Mouse (Mus musculus) hindbrain, embryonic 16.5 days (tissue): ENCODE measurements at regions not wholly inside any gene's neighbourhood (a gene's known extent, or its start where the extent isn't known, plus 50 kb on each side); places are given as distances from the start of the nearest gene placed in this dataset.

Experiments
- ATAC-seq: fragments of 200-750 bp; cut with Nextera tagmentation; 2 replicates; pipeline ENCODE4 v1.8.0; 2017; ENCODE audit warnings: moderate TSS enrichment, moderate library complexity
- H3K27ac ChIP-seq: fragments of 300-500 bp; sonication (generic); 2 replicates; pipeline ENCODE4 v1.5.1; 2014; ENCODE audit warnings: low read depth, mild to moderate bottlenecking, control low read depth, low read length, moderate library complexity
- H3K27me3 ChIP-seq: fragments of 300-500 bp; sonication (generic); replicated peaks from 2 replicates; pipeline ENCODE4 v1.6.1; 2014; ENCODE audit warnings: low read length; ENCODE audit not compliant: control insufficient read depth, insufficient read depth
- H3K36me3 ChIP-seq: fragments of 300-500 bp; sonication (generic); 2 replicates; pipeline ENCODE4 v1.6.1; 2014; ENCODE audit warnings: mild to moderate bottlenecking, low read length, moderate library complexity, mixed read lengths; ENCODE audit not compliant: control insufficient read depth, insufficient read depth
- H3K4me1 ChIP-seq: fragments of 300-500 bp; sonication (generic); 2 replicates; pipeline ENCODE4 v1.6.1; 2014; ENCODE audit warnings: low read depth, low read length; ENCODE audit not compliant: control insufficient read depth, insufficient read depth
- H3K4me2 ChIP-seq: fragments of 300-500 bp; sonication (generic); 2 replicates; pipeline ENCODE4 v1.6.1; 2014; ENCODE audit warnings: mild to moderate bottlenecking, low read length, control low read depth, moderate library complexity
- H3K4me3 ChIP-seq: fragments of 300-500 bp; sonication (generic); 2 replicates; pipeline ENCODE4 v1.5.1; 2014; ENCODE audit warnings: mild to moderate bottlenecking, low read length, control low read depth, moderate library complexity
- H3K9ac ChIP-seq: fragments of 300-500 bp; sonication (generic); 2 replicates; pipeline ENCODE4 v1.6.1; 2014; ENCODE audit warnings: low read depth, mild to moderate bottlenecking, control low read depth, low read length, moderate library complexity
- H3K9me3 ChIP-seq: fragments of 300-500 bp; sonication (generic); 2 replicates; pipeline ENCODE4 v1.6.1; 2014; ENCODE audit warnings: mild to moderate bottlenecking, low read length, moderate library complexity; ENCODE audit not compliant: control insufficient read depth
- WGBS: fragments of 180-500 bp; shearing (Covaris S2); extraction: QIAGEN DNeasy Blood & Tissue Kit; methylation state at CpG from one replicate; pipeline ENCODE4 v1.1.7; 2014; 5-methylcytosine and 5-hydroxymethylcytosine counted together

- H3K4me3 ChIP-seq = no peak overlapping the region
- H3K9me3 ChIP-seq = no peaks in the 10 kb centered on the region
- 82% methylated on average over 12 of the region's 12 CpGs for WGBS
- no peak for ATAC-seq
- no peak overlapping the region for H3K4me2 ChIP-seq
- H3K27me3 ChIP-seq = no peaks in the 10 kb centered on the region
- H3K4me1 ChIP-seq = no peaks in the 10 kb centered on the region
- H3K36me3 ChIP-seq = no peaks in the 10 kb centered on the region
- no peak overlapping the region for H3K9ac ChIP-seq
- H3K27ac ChIP-seq = no peak overlapping the region
Measured at GRCm38 (mm10) chr10:117896911-117897643, 51.2 kb upstream of the Rap1b start.

GRCm38 (mm10) chr10:117897766-117898165 is 51.9 kb upstream of the Rap1b start:
- no peak overlapping the region for H3K4me3 ChIP-seq
- no peaks in the 10 kb centered on the region for H3K4me1 ChIP-seq
- no peak overlapping the region for H3K4me2 ChIP-seq
- ATAC-seq = no peak
- H3K9me3 ChIP-seq = no peaks in the 10 kb centered on the region
- H3K27me3 ChIP-seq = no peaks in the 10 kb centered on the region
- 80% methylated on average over 5 of the region's 5 CpGs for WGBS
- H3K36me3 ChIP-seq = no peaks in the 10 kb centered on the region
- no peak overlapping the region for H3K27ac ChIP-seq
- H3K9ac ChIP-seq = no peak overlapping the region

- Histone ChIP-seq H3K27ac (no peak overlapping the region), H3K27me3 (no peaks in the 10 kb centered on the region), H3K9me3 (no peaks in the 10 kb centered on the region), H3K4me3 (no peak overlapping the region), H3K36me3 (no peaks in the 10 kb centered on the region), H3K4me2 (no peak overlapping the region), H3K9ac (no peak overlapping the region), H3K4me1 (no peaks in the 10 kb centered on the region)
- WGBS = 97% methylated on average over 3 of the region's 3 CpGs
- ATAC-seq = no peak
Measured at GRCm38 (mm10) chr10:117898391-117898790, 52.6 kb upstream of the Rap1b start.

- Histone ChIP-seq H3K27me3 (no peaks in the 10 kb centered on the region), H3K36me3 (no peaks in the 10 kb centered on the region), H3K9me3 (no peaks in the 10 kb centered on the region), H3K4me2 (no peak overlapping the region), H3K4me3 (no peak overlapping the region), H3K27ac (no peak overlapping the region), H3K9ac (no peak overlapping the region), H3K4me1 (no peaks in the 10 kb centered on the region)
- 69% methylated on average over 13 of the region's 13 CpGs for WGBS
- ATAC-seq = no peak
Measured at GRCm38 (mm10) chr10:117899410-117899935, 53.6 kb upstream of the Rap1b start.

- Histone ChIP-seq H3K36me3 (no peaks in the 10 kb centered on the region), H3K27me3 (no peaks in the 10 kb centered on the region), H3K4me2 (peak overlapping the region; percentile 77), H3K4me1 (no peaks in the 10 kb centered on the region), H3K27ac (peak overlapping the region; percentile 27; the same call in 1 of the 2 replicates), H3K4me3 (peak overlapping the region; percentile 39), H3K9ac (peak overlapping the region; percentile 60), H3K9me3 (no peaks in the 10 kb centered on the region)
- WGBS = 16% methylated on average over 27 of the region's 27 CpGs
- peak; percentile 47 for ATAC-seq
Measured at GRCm38 (mm10) chr10:117905666-117906266, 59.9 kb upstream of the Rap1b start.

- H3K4me2 ChIP-seq = peak overlapping the region; percentile 77
- WGBS = 16% methylated on average over 11 of the region's 11 CpGs
- no peaks in the 10 kb centered on the region for H3K9me3 ChIP-seq
- H3K9ac ChIP-seq = peak overlapping the region; percentile 60
- H3K27me3 ChIP-seq = no peaks in the 10 kb centered on the region
- H3K4me3 ChIP-seq = peak overlapping the region; percentile 39
- no peaks in the 10 kb centered on the region for H3K36me3 ChIP-seq
- no peaks in the 10 kb centered on the region for H3K4me1 ChIP-seq
- H3K27ac ChIP-seq = no peak overlapping the region
- ATAC-seq = peak; percentile 87
Measured at GRCm38 (mm10) chr10:117906267-117906811, 60.5 kb upstream of the Rap1b start.

- Histone ChIP-seq H3K4me2 (no peak overlapping the region), H3K36me3 (no peaks in the 10 kb centered on the region), H3K4me3 (no peak overlapping the region), H3K4me1 (no peaks in the 10 kb centered on the region), H3K27me3 (no peaks in the 10 kb centered on the region), H3K9ac (no peak overlapping the region), H3K27ac (no peak overlapping the region), H3K9me3 (no peaks in the 10 kb centered on the region)
- ATAC-seq = no peak
- WGBS = 55% methylated on average over 16 of the region's 16 CpGs
Measured at GRCm38 (mm10) chr10:117908079-117908675, 62.3 kb upstream of the Rap1b start.

- no peaks in the 10 kb centered on the region for H3K9me3 ChIP-seq
- ATAC-seq = no peak
- no peak overlapping the region for H3K9ac ChIP-seq
- H3K4me2 ChIP-seq = no peak overlapping the region
- H3K36me3 ChIP-seq = no peaks in the 10 kb centered on the region
- H3K4me3 ChIP-seq = no peak overlapping the region
- H3K4me1 ChIP-seq = no peaks in the 10 kb centered on the region
- H3K27ac ChIP-seq = no peak overlapping the region
- H3K27me3 ChIP-seq = no peaks in the 10 kb centered on the region
- WGBS = 87% methylated on average over 4 of the region's 4 CpGs
Measured at GRCm38 (mm10) chr10:117909155-117909554, 63.3 kb upstream of the Rap1b start.

GRCm38 (mm10) chr10:117909811-117910239 is 64.0 kb upstream of the Rap1b start:
- Histone ChIP-seq H3K27ac (no peak overlapping the region), H3K9ac (no peak overlapping the region), H3K9me3 (no peaks in the 10 kb centered on the region), H3K4me2 (no peak overlapping the region), H3K4me1 (no peaks in the 10 kb centered on the region), H3K27me3 (no peaks in the 10 kb centered on the region), H3K36me3 (no peaks in the 10 kb centered on the region), H3K4me3 (no peak overlapping the region)
- no peak for ATAC-seq
- WGBS = 73% methylated on average over 11 of the region's 11 CpGs
